Mouse (Mus musculus) heart, adult 2 months (tissue): ENCODE measurements around the gene Mrps2.

Experiments
- CTCF ChIP-seq: fragments of 200-600 bp; IDR thresholded peaks from 2 replicates; pipeline ENCODE4 v1.8.1; 2022; ENCODE audit warnings: antibody characterized with exemption, mild to moderate bottlenecking, moderate library complexity
- EP300 ChIP-seq: fragments of 200-500 bp; IDR thresholded peaks from 2 replicates; pipeline ENCODE4 v1.6.1; 2011; ENCODE audit warnings: low read depth, low read length, control low read depth; ENCODE audit not compliant: insufficient read depth
- POLR2A ChIP-seq: fragments of 200-500 bp; IDR thresholded peaks from 2 replicates; pipeline ENCODE4 v1.6.1; 2011; ENCODE audit warnings: mild to moderate bottlenecking, low read depth, low read length, control low read depth; ENCODE audit not compliant: insufficient read depth

GRCm38 (mm10) chr2:28469461-28469860, 1.6 kb downstream of the Mrps2 start:
- TF ChIP-seq POLR2A: no peak
- no peak for TF ChIP-seq EP300
- no peak for TF ChIP-seq CTCF
